Mouse (Mus musculus) liver, embryonic 14.5 days (tissue): ENCODE results near the gene Olfr91. TPM values are rescaled to one million over a fixed set of nuclear protein-coding genes. Genes with fewer than 3 reads are reported as not detected.
"Not testable (repeated sequence)": the region's sequence is repeated elsewhere in the genome, so short reads cannot be mapped to it uniquely, and the experiment has no call there.

ENCODE experiments used
- ATAC-seq: fragments of 200-750 bp; cut with Nextera tagmentation; 2 replicates; pipeline ENCODE4 v1.8.0; 2017; ENCODE audit warnings: moderate number of reproducible peaks, mild to moderate bottlenecking, moderate library complexity; ENCODE audit not compliant: insufficient read depth
- DNase-seq, 3 experiments: peaks; one replicate each; pipeline ENCODE4 v3.0.0-alpha.2; 2012 to 2013; ENCODE audit warnings: low read depth in 3 of 3, low spot score in 3 of 3
- H3K27ac ChIP-seq: fragments of 300-500 bp; sonication (generic); 2 replicates; pipeline ENCODE4 v1.5.1; 2014; ENCODE audit warnings: moderate library complexity, mild to moderate bottlenecking, control low read depth, inconsistent platforms
- H3K27me3 ChIP-seq: fragments of 300-500 bp; sonication (generic); 2 replicates; pipeline ENCODE4 v1.6.1; 2014; ENCODE audit warnings: mild to moderate bottlenecking, low read length, moderate library complexity; ENCODE audit not compliant: control insufficient read depth, insufficient read depth
- H3K36me3 ChIP-seq: fragments of 300-500 bp; sonication (generic); replicated peaks from 2 replicates; pipeline ENCODE4 v1.6.1; 2014; ENCODE audit warnings: low read depth; ENCODE audit not compliant: control insufficient read depth, insufficient read depth
- H3K4me1 ChIP-seq, 2 experiments: fragments of 200-500 bp in 1 of 2; fragments of 300-500 bp in 1 of 2; sonication (generic) in 1 of 2; replicated peaks; 2 replicates each; pipeline ENCODE4 v1.6.1; 2012 to 2014; ENCODE audit warnings: antibody characterized with exemption in 1 of 2, inconsistent platforms in 1 of 2, low read length in 1 of 2; ENCODE audit not compliant: control insufficient read depth in 2 of 2, insufficient read depth in 2 of 2
- H3K4me2 ChIP-seq: fragments of 300-500 bp; sonication (generic); 2 replicates; pipeline ENCODE4 v1.6.1; 2014; ENCODE audit warnings: low read depth, mild to moderate bottlenecking, control low read depth, moderate library complexity
- H3K4me3 ChIP-seq, 2 experiments: fragments of 200-500 bp in 1 of 2; fragments of 300-500 bp in 1 of 2; sonication (generic) in 1 of 2; 2 replicates each; pipeline ENCODE4 v1.5.1; 2012 to 2014; ENCODE audit warnings: low read depth in 2 of 2, low read length in 2 of 2, mild to moderate bottlenecking in 2 of 2, control low read depth in 1 of 2, inconsistent platforms in 1 of 2, moderate library complexity in 1 of 2; ENCODE audit not compliant: insufficient read depth in 1 of 2
- H3K9ac ChIP-seq: fragments of 300-500 bp; sonication (generic); replicated peaks from 2 replicates; pipeline ENCODE4 v1.6.1; 2014; ENCODE audit warnings: mild to moderate bottlenecking, control low read depth, moderate library complexity
- H3K9me3 ChIP-seq: fragments of 300-500 bp; sonication (generic); 2 replicates; pipeline ENCODE4 v1.6.1; 2016; ENCODE audit warnings: low read length, mixed read lengths; ENCODE audit not compliant: control insufficient read depth
- CTCF ChIP-seq: IDR thresholded peaks from 2 replicates; pipeline ENCODE4 v1.5.1; 2016; ENCODE audit warnings: antibody characterized with exemption, low read depth, control low read depth
- EP300 ChIP-seq: IDR thresholded peaks from 2 replicates; pipeline ENCODE4 v1.6.1; 2016; ENCODE audit warnings: antibody characterized with exemption, low read depth
- WGBS: fragments of 180-500 bp; shearing (Covaris S2); extraction: QIAGEN DNeasy Blood & Tissue Kit; methylation state at CpG from one replicate; pipeline ENCODE4 v1.1.7; 2014; ENCODE audit not compliant: insufficient replicate concordance; 5-methylcytosine and 5-hydroxymethylcytosine counted together
- polyA plus RNA-seq, 2 experiments: library from polyadenylated mRNA; depleted of rRNA in 1 of 2; stranded (reverse) in 1 of 2; unstranded in 1 of 2; fragments of >200 nt; fragmentation: Nextera tagmentation in 1 of 2; extraction: Ambion mirVana in 1 of 2; gene quantifications; 2 replicates each; pipeline versions ENCODE4 v1.2.1 to v1.2.3; 2012 to 2014

Gene Olfr91
- polyA plus RNA-seq (2012; rRNA removed) (not detected in 2 replicates), polyA plus RNA-seq (2014; fragmentation: Nextera tagmentation; extraction: Ambion mirVana) (not detected in 2 replicates)

DNA sequence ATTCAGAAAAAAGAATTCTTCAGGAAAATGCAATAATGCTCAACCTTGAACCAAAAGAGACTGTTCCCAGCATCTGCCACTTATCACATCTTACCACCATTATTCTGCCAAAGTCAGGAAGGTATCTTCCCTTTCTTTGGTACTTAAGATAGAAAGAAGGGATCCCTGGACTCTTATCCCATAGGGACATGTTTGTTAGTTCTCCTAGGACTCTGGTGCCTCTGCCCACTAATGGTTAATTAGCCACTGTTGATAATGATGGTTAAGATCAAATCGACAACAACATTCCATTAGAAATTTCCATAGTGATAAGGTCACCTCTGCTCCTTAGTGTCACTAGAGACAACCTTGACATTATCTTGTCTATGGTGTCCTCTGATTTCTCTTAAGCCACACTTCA lies at the start of gene Olfr91:
TSS of gene Olfr91 (minus strand) at position 101 of the 400 bp plus-strand sequence.
- ATAC-seq (no peak), DNase-seq (no peak)
- 59% methylated on average over 1 of the region's 1 CpGs for WGBS
- H3K27me3 ChIP-seq = no peaks in the 10 kb centered on the region
- no peaks in the 10 kb centered on the region for H3K9me3 ChIP-seq
- no peak within 1 kb of the TSS for H3K27ac ChIP-seq
- TF ChIP-seq EP300 = no peak
- TF ChIP-seq CTCF = no peak
- H3K36me3 ChIP-seq = no peaks in the 10 kb centered on the region
- H3K4me3 ChIP-seq = no peak within 1 kb of the TSS
- no peak within 1 kb of the TSS for H3K9ac ChIP-seq
- H3K4me1 ChIP-seq = no peaks in the 10 kb centered on the region
- no peak within 1 kb of the TSS for H3K4me2 ChIP-seq

DNA sequence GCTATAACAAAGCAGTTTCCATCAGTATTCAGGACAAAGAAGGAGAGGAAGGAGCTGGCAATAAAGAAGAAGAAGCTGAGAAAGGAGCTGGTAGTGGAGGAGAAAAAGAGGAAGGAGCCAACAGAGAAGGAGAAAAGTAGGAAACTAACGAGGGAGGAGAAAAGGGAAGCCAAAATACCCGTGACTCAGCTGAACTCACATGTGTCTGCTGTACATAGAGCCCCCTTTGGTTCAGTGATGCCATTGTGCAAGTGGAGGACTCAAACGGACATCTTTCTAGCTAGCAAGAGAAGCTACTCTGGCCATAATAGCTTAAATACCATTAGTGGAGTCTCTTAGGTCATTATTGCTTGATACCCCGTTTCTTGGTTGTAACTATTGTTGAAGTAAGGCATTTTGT lies 33.3 kb upstream of the Olfr91 start:
- H3K4me2 ChIP-seq, H3K4me1 ChIP-seq, ATAC-seq, H3K4me3 ChIP-seq, H3K27me3 ChIP-seq, H3K9me3 ChIP-seq, H3K9ac ChIP-seq, H3K27ac ChIP-seq, H3K36me3 ChIP-seq, DNase-seq: not testable (repeated sequence)
- WGBS = 26% methylated on average over 4 of the region's 4 CpGs

DNA sequence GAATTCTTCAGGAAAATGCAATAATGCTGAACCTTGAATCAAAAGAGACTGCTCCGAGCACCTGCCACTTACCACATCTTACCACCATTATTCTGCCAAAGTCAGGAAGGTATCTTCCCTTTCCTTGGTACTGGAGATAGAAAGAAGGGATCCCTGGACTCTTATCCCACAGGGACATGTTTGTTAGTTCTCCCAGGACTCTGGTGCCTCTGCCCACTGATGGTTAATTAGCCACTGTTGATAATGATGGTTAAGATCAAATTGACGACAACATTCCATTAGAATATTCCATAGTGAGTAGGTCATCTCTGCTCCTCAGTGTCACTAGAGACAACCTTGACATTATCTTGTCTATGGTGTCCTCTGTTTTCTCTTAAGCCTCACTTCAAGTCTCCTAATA lies 21.9 kb upstream of the Olfr91 start, which contains the start of gene Olfr92:
TSS of gene Olfr92 (minus strand) at position 101 of the 400 bp plus-strand sequence.
- no peak within 1 kb of the TSS for H3K4me3 ChIP-seq
- H3K36me3 ChIP-seq = no peaks in the 10 kb centered on the region
- H3K4me2 ChIP-seq = no peak within 1 kb of the TSS
- WGBS = 58% methylated on average over 2 of the region's 2 CpGs
- H3K27me3 ChIP-seq = no peaks in the 10 kb centered on the region
- H3K9ac ChIP-seq = no peak within 1 kb of the TSS
- ATAC-seq (no peak), DNase-seq (no peak)
- TF ChIP-seq EP300 = no peak
- TF ChIP-seq CTCF = no peak
- H3K4me1 ChIP-seq = no peaks in the 10 kb centered on the region
- no peak within 1 kb of the TSS for H3K27ac ChIP-seq
- no peaks in the 10 kb centered on the region for H3K9me3 ChIP-seq

GRCm38 (mm10) chr17:37093289-37093688 lies 4.8 kb downstream of the Olfr91 start:
- DNase-seq (no peak), ATAC-seq (no peak)
- Histone ChIP-seq H3K27ac (no peak overlapping the region), H3K9me3 (no peaks in the 10 kb centered on the region), H3K4me3 (no peak overlapping the region), H3K4me1 (no peaks in the 10 kb centered on the region), H3K4me2 (no peak overlapping the region), H3K27me3 (no peaks in the 10 kb centered on the region), H3K36me3 (no peaks in the 10 kb centered on the region), H3K9ac (no peak overlapping the region)
- 57% methylated on average over 5 of the region's 5 CpGs for WGBS
- TF ChIP-seq CTCF = no peak
- TF ChIP-seq EP300 = no peak

DNA sequence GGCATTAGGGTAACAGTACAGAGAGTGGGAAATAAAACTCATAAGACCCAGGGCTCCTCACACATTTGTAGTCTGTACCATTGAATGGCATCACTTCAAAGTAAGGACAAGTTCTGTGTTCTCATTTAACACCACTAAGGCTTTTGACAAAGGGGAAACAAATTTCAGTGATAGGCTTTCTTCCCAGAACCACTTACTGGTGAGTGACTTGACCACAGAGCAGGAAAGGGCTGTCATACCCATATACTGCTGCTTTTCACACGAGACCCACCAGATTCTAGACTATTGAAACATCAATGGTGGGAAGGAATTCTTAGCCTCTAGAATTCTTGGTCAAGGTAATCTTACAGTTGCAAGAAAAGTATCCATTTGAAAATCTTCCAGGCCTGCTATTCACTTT lies 5.9 kb downstream of the Olfr91 start:
- no peak overlapping the region for H3K9ac ChIP-seq
- ATAC-seq (no peak), DNase-seq (no peak)
- no peak overlapping the region for H3K4me3 ChIP-seq
- no peaks in the 10 kb centered on the region for H3K4me1 ChIP-seq
- H3K27ac ChIP-seq = no peak overlapping the region
- H3K36me3 ChIP-seq = no peaks in the 10 kb centered on the region
- H3K4me2 ChIP-seq = no peak overlapping the region
- 20% methylated on average over 1 of the region's 1 CpGs for WGBS
- no peaks in the 10 kb centered on the region for H3K9me3 ChIP-seq
- TF ChIP-seq CTCF (no peak), EP300 (no peak)
- no peaks in the 10 kb centered on the region for H3K27me3 ChIP-seq
